Mouse (Mus musculus) lung, embryonic 16.5 days (tissue): ENCODE measurements around the gene 1700102P08Rik. TPM values are rescaled to one million over a fixed set of nuclear protein-coding genes. Genes with fewer than 3 reads are reported as not detected.
A peak's percentile ranks its signal among the peaks of the same experiment; 100 is the strongest.

Experiments
- ATAC-seq: fragments of 200-750 bp; cut with Nextera tagmentation; 2 replicates; pipeline ENCODE4 v1.8.0; 2017; ENCODE audit warnings: low read depth, mild to moderate bottlenecking, moderate library complexity
- H3K27ac ChIP-seq: fragments of 300-500 bp; sonication (generic); 2 replicates; pipeline ENCODE4 v1.5.1; 2014; ENCODE audit warnings: mild to moderate bottlenecking, control low read depth, low read length
- H3K27me3 ChIP-seq: fragments of 300-500 bp; sonication (generic); 2 replicates; pipeline ENCODE4 v1.6.1; 2014; ENCODE audit warnings: low read depth, low read length, mixed read lengths; ENCODE audit not compliant: control insufficient read depth, insufficient read depth
- H3K36me3 ChIP-seq: fragments of 300-500 bp; sonication (generic); 2 replicates; pipeline ENCODE4 v1.6.1; 2014; ENCODE audit warnings: low read length; ENCODE audit not compliant: control insufficient read depth, insufficient read depth
- H3K4me1 ChIP-seq: fragments of 300-500 bp; sonication (generic); replicated peaks from 2 replicates; pipeline ENCODE4 v1.6.1; 2014; ENCODE audit warnings: low read length, mixed read lengths; ENCODE audit not compliant: control insufficient read depth, insufficient read depth
- H3K4me2 ChIP-seq: fragments of 300-500 bp; sonication (generic); 2 replicates; pipeline ENCODE4 v1.6.1; 2014; ENCODE audit warnings: low read depth, low read length, control low read depth
- H3K4me3 ChIP-seq: fragments of 300-500 bp; sonication (generic); 2 replicates; pipeline ENCODE4 v1.5.1; 2014; ENCODE audit warnings: mild to moderate bottlenecking, low read length, control low read depth
- H3K9ac ChIP-seq: fragments of 300-500 bp; sonication (generic); 2 replicates; pipeline ENCODE4 v1.6.1; 2014; ENCODE audit warnings: low read length, control low read depth
- H3K9me3 ChIP-seq: fragments of 300-500 bp; sonication (generic); 2 replicates; pipeline ENCODE4 v1.6.1; 2016; ENCODE audit warnings: low read length; ENCODE audit not compliant: control insufficient read depth
- WGBS: fragments of 180-500 bp; shearing (Covaris S2); extraction: QIAGEN DNeasy Blood & Tissue Kit; methylation state at CpG from one replicate; pipeline ENCODE4 v1.1.7; 2014; 5-methylcytosine and 5-hydroxymethylcytosine counted together
- polyA plus RNA-seq: library from polyadenylated mRNA; unstranded; fragments of >200 nt; fragmentation: Nextera tagmentation; extraction: Ambion mirVana; gene quantifications from 2 replicates; pipeline ENCODE4 v1.2.1, GENCODE M21; 2015

The 1700102P08Rik gene
- polyA plus RNA-seq, 1 experiment from 2014 or later, result 0.41 TPM

DNA sequence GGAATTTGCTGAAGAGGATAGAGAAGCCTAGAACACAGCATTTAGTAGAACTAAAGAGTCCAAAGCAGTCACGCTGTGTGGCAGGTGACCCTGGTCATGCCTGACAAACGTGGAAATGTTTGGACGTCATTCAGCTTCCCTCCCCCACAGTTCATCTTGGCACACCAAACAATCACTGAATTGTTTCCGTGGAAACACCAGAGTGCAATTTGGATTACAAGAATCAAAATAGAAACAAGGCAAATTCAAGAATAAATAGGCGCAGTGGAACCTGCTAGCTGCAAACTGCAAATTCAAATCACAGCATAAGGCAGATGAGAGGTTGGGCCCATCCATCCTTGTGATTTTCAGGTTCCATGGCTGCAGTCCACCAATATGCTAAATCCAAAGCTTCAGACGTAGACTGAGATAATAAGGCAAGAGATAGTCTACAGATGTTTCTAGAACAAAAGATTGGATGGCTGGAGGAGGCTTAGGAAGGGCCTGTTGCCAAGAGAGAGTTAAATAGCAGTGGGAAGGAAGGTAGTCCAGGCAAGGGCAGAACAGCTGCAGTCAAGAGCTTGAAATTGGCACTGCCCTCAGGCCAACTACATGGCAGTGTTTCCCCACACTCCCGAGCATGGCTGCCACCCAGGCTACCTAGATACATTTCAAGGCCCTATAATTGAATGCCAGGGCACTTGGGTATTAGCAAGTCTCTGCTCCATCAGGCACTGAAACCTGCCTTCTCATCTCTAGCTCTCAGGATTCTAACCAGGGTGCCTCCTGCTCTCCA is 8.8 kb downstream of the 1700102P08Rik start:
- ATAC-seq, result no peak
- no peaks in the 10 kb centered on the region for H3K27me3 ChIP-seq
- no peak overlapping the region for H3K27ac ChIP-seq
- H3K4me1 ChIP-seq, result no peaks in the 10 kb centered on the region
- WGBS, result 62% methylated on average over 7 of the region's 7 CpGs
- no peak overlapping the region for H3K4me3 ChIP-seq
- no peaks in the 10 kb centered on the region for H3K36me3 ChIP-seq
- H3K4me2 ChIP-seq, result no peak overlapping the region
- H3K9me3 ChIP-seq, result no peaks in the 10 kb centered on the region
- H3K9ac ChIP-seq, result no peak overlapping the region

DNA sequence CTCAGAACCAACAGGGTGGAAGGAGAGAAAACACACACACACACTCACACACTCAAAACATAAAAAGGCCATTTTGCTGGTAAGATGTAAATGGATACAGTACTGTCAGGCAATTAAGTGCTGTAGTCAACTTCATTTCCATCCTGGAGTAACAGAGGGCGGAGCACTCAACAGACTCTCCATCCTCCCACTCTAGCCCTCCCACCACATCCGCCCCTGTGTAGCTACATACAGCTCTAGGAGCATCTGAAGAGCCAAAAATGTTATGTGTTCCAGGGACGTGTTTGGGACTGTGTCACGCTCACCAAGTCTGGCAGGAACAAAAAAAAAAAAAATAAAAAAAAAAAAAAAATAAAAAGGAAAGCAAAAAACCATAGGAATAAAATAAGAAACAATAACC is 10.5 kb downstream of the 1700102P08Rik start:
- Histone ChIP-seq H3K4me3 (no peak overlapping the region), H3K4me2 (no peak overlapping the region), H3K27me3 (no peaks in the 10 kb centered on the region), H3K9me3 (no peaks in the 10 kb centered on the region), H3K9ac (no peak overlapping the region), H3K4me1 (no peaks in the 10 kb centered on the region), H3K27ac (no peak overlapping the region), H3K36me3 (no peaks in the 10 kb centered on the region)
- WGBS, result 62% methylated on average over 4 of the region's 4 CpGs
- no peak for ATAC-seq

DNA sequence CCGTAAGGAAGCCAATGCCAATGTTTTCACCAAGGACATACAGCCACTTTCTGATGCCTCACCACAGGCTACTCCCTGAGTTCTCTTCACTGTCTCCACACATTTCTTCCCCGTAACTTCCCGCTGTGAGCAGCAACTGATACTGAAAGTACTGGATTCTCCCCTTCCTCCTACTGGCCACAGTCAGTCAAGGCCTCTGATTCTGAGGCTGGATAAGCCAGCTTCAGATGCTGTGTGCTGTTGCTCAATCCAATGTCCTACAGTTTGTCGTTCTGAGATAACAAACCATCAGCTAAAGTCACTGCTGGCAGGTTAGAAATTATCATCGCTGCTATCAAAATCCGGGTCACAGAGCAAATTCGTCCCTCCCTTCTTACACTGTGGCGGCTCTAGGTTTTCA is 11.8 kb downstream of the 1700102P08Rik start:
- 67% methylated on average over 8 of the region's 8 CpGs for WGBS
- H3K4me1 ChIP-seq, result no peaks in the 10 kb centered on the region
- no peak for ATAC-seq
- H3K4me2 ChIP-seq, result no peak overlapping the region
- no peaks in the 10 kb centered on the region for H3K27me3 ChIP-seq
- H3K4me3 ChIP-seq, result no peak overlapping the region
- H3K9me3 ChIP-seq, result no peaks in the 10 kb centered on the region
- H3K36me3 ChIP-seq, result no peaks in the 10 kb centered on the region
- no peak overlapping the region for H3K27ac ChIP-seq
- no peak overlapping the region for H3K9ac ChIP-seq

DNA sequence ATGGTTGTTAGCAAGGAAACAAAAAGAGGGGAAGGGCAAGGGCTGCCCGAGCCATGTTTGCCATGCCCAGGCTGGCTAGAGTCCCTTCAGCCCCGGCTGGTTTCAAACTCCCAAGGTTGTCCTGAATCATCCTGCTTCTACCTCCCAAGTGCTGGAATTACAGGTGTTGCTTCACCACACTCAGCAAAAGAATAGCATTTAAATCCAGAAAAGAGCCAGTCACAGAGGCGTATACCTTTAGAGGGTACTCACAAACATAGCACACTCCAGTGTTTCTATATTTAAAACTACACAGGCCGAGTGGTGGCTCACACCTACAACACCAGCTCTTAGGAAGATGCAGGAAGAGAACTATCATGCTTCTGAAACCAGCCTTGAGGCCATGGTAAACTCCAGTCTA is 16.9 kb downstream of the 1700102P08Rik start:
- no peaks in the 10 kb centered on the region for H3K4me1 ChIP-seq
- no peak overlapping the region for H3K27ac ChIP-seq
- no peak overlapping the region for H3K4me2 ChIP-seq
- H3K27me3 ChIP-seq, result no peaks in the 10 kb centered on the region
- no peaks in the 10 kb centered on the region for H3K36me3 ChIP-seq
- no peak overlapping the region for H3K4me3 ChIP-seq
- peaks cover 2% of the 10 kb centered on the region; the same call in 1 of the 2 replicates for H3K9me3 ChIP-seq
- H3K9ac ChIP-seq, result no peak overlapping the region
- no peak for ATAC-seq
- WGBS, result 79% methylated on average over 4 of the region's 4 CpGs

DNA sequence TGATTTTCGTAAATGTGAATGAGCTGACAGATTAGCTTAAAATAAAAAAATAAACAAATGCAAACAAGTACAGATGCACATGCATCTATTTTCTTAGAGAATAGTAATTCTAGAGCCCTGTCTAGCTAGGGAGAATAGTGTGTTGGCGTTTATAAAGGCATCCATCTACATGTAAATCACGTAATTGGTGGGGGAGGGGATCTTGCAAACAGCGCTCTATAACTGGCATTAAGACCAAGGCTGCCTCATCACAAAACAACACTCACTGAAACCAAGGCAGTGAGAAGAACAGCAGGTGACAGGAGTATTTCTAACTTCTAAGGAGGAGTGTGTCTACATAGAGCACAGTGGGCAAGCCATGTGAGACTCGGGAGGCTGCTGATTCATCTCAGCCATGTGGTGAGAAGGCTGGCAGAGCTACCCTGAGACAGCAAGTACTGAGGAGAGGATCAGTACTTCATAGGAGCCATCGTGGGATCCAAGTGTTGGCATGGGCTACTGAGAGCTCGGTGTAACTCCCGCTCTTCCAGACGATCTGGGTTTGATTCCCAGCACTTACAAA is 18.9 kb downstream of the 1700102P08Rik start:
- Histone ChIP-seq H3K9ac (no peak overlapping the region), H3K4me1 (no peaks in the 10 kb centered on the region), H3K27ac (no peak overlapping the region), H3K9me3 (peaks cover 2% of the 10 kb centered on the region; the same call in 1 of the 2 replicates), H3K4me2 (no peak overlapping the region), H3K27me3 (no peaks in the 10 kb centered on the region), H3K4me3 (no peak overlapping the region), H3K36me3 (no peaks in the 10 kb centered on the region)
- ATAC-seq, result no peak
- 77% methylated on average over 9 of the region's 9 CpGs for WGBS

DNA sequence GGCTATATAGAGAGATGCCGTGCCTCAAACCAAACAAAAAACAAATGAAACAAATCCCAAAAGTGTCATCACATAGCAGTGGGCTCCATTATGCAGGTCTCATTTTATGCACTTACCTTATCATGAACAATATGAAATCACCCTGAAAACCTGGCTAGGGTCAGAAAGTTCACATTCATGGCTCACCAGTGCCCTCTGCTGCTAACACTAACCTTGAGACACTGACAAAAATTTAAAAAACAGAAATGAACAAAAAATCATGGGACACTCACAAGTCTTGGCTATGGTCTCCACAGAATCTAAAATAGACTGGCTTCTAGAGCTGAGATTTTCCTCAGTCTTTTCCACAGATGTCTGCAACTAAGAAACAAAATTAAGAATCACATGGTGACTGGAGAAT is 19.6 kb downstream of the 1700102P08Rik start:
- H3K9me3 ChIP-seq, result peaks cover 2% of the 10 kb centered on the region; the same call in 1 of the 2 replicates
- no peaks in the 10 kb centered on the region for H3K4me1 ChIP-seq
- WGBS, result 68% methylated on average over 1 of the region's 1 CpGs
- no peak for ATAC-seq
- H3K27ac ChIP-seq, result no peak overlapping the region
- H3K27me3 ChIP-seq, result no peaks in the 10 kb centered on the region
- H3K36me3 ChIP-seq, result no peaks in the 10 kb centered on the region
- no peak overlapping the region for H3K4me2 ChIP-seq
- H3K4me3 ChIP-seq, result no peak overlapping the region
- H3K9ac ChIP-seq, result no peak overlapping the region

DNA sequence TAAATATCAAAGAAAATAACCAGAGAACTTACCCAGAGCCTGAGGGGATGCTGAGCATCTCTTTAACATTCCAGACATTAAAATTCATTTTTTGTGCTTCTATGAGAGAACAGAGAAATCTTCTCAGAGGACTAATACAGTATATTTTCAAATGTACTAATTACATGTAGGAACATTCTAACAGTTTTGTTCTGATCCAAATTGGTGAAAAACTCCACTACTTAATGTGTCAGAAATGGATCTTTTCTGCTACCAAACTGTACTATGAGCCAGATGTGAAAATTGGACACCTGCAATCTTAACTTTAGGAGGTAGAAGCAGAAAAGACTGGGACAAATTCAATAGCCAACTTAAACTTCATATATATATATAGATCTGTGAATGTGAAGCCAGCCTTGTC is 35.8 kb downstream of the 1700102P08Rik start, which contains the start of gene Ccdc36:
Gene Ccdc36, minus strand, starts transcription at position 101 of the 400 bp plus-strand sequence.
- Histone ChIP-seq H3K9me3 (no peaks in the 10 kb centered on the region), H3K27ac (no peak within 1 kb of the TSS), H3K4me3 (no peak within 1 kb of the TSS), H3K36me3 (no peaks in the 10 kb centered on the region), H3K27me3 (no peaks in the 10 kb centered on the region), H3K4me2 (no peak within 1 kb of the TSS), H3K9ac (no peak within 1 kb of the TSS), H3K4me1 (no peaks in the 10 kb centered on the region)
- ATAC-seq, result no peak

DNA sequence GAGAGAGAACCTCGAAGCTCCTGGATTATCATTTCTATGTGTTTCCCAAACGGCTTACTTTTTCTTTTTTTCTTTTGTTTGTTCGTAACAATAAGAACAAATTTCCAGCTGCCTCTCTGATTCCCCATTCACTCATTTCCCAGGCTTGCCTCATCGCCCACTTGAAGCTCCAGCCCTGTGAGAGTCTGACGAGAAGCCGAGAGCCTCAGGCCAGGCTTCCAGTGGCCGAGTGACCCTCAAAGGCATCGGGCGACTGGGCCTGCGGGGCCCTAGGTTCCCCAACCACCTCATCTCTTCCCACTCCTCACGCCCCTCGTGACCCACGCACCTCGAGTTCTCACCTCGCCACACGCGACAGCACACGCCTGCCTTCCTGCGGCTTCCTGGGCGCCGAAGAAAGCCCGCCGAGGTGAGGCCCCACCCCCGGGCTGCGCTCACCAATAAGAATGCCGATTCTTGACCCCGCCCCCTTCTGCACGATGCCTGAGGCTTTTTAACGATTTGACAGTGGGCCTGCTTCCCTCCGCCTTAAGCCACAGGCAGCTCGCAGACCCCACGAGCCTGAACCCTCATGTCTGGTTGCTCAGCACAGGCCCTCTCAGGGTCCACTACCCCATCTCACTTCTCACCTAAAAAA is 38.9 kb downstream of the 1700102P08Rik start:
- peak; percentile 88 for ATAC-seq
- Histone ChIP-seq H3K27me3 (no peaks in the 10 kb centered on the region), H3K36me3 (no peaks in the 10 kb centered on the region), H3K4me3 (peak overlapping the region; percentile 45), H3K9me3 (no peaks in the 10 kb centered on the region), H3K27ac (no peak overlapping the region), H3K4me1 (no peaks in the 10 kb centered on the region), H3K4me2 (peak overlapping the region; percentile 52), H3K9ac (peak overlapping the region; percentile 57)
- WGBS, result 33% methylated on average over 32 of the region's 32 CpGs

DNA sequence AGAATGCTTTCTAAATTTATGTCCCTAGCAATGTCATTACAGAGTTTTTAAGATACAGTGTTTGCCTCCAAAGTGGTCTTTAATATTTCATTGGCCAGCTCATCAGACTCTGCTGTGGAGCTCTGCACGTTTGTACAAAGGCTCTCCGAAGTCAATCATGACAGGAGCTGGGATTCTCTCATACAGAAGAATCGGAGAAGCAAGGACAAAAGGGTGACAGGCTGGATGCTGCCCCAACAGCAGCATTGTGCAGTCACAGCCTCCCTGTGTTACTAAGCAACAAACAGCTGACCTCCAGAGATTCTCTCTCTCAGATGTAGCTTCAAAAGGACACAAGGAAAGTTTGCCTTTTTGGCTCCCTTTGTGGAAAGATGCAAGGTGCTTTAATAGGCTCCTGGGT is 43.6 kb downstream of the 1700102P08Rik start, which contains the start of gene BC048562:
Gene BC048562, plus strand, starts transcription at position 301 of the 400 bp plus-strand sequence.
- 71% methylated on average over 3 of the region's 3 CpGs for WGBS
- no peak within 1 kb of the TSS for H3K4me2 ChIP-seq
- H3K4me3 ChIP-seq, result no peak within 1 kb of the TSS
- H3K27ac ChIP-seq, result no peak within 1 kb of the TSS
- no peaks in the 10 kb centered on the region for H3K27me3 ChIP-seq
- peaks cover 10% of the 10 kb centered on the region for H3K4me1 ChIP-seq
- no peak within 1 kb of the TSS for H3K9ac ChIP-seq
- no peaks in the 10 kb centered on the region for H3K36me3 ChIP-seq
- ATAC-seq, result no peak
- H3K9me3 ChIP-seq, result no peaks in the 10 kb centered on the region
